Mouse (Mus musculus) embryonic fibroblast, embryonic 13.5 days (primary cell): ENCODE results near the gene Cct6b.

Source experiments
- CTCF ChIP-seq: IDR thresholded peaks from 2 replicates; pipeline ENCODE4 v1.5.1; 2011; ENCODE audit warnings: mild to moderate bottlenecking, control low read depth, low read length, moderate library complexity, borderline replicate concordance; ENCODE audit not compliant: insufficient read depth
- POLR2A ChIP-seq: IDR thresholded peaks from 2 replicates; pipeline ENCODE4 v1.6.1; 2011; ENCODE audit warnings: low read depth, mild to moderate bottlenecking, control low read depth, low read length, moderate library complexity

GRCm38 (mm10) chr11:82726862-82727261 lies 37.3 kb downstream of the Cct6b start:
- TF ChIP-seq CTCF, result no peak
- TF ChIP-seq POLR2A, result no peak
